Mouse (Mus musculus) limb, embryonic 11.5 days (tissue): ENCODE data around the gene Mettl27. TPM values are rescaled to one million over a fixed set of nuclear protein-coding genes. Genes with fewer than 3 reads are reported as not detected.
"Not testable (repeated sequence)": the region's sequence is repeated elsewhere in the genome, so short reads cannot be mapped to it uniquely, and the experiment has no call there.

Experiments used
- ATAC-seq: fragments of 200-750 bp; cut with Nextera tagmentation; 2 replicates; pipeline ENCODE4 v1.8.0; 2017; ENCODE audit warnings: low read depth; ENCODE audit not compliant: insufficient number of reproducible peaks, low FRiP score, low TSS enrichment
- DNase-seq: peaks from one replicate; pipeline ENCODE4 v3.0.0-alpha.2; 2015; ENCODE audit warnings: low spot score
- H3K27ac ChIP-seq: fragments of 300-500 bp; sonication (generic); replicated peaks from 2 replicates; pipeline ENCODE4 v1.5.1; 2014; ENCODE audit warnings: low read depth, mild to moderate bottlenecking, low read length
- H3K27me3 ChIP-seq: fragments of 300-500 bp; sonication (generic); 2 replicates; pipeline ENCODE4 v1.6.1; 2014; ENCODE audit warnings: mild to moderate bottlenecking, low read length, mixed read lengths; ENCODE audit not compliant: control insufficient read depth, insufficient read depth
- H3K36me3 ChIP-seq: fragments of 300-500 bp; sonication (generic); 2 replicates; pipeline ENCODE4 v1.6.1; 2014; ENCODE audit warnings: mild to moderate bottlenecking, low read length, moderate library complexity, mixed read lengths; ENCODE audit not compliant: control insufficient read depth, insufficient read depth
- H3K4me1 ChIP-seq: fragments of 300-500 bp; sonication (generic); 2 replicates; pipeline ENCODE4 v1.6.1; 2014; ENCODE audit warnings: low read length, mixed read lengths; ENCODE audit not compliant: control insufficient read depth, insufficient read depth
- H3K4me2 ChIP-seq: fragments of 300-500 bp; sonication (generic); 2 replicates; pipeline ENCODE4 v1.6.1; 2014; ENCODE audit warnings: low read depth, mild to moderate bottlenecking, moderate library complexity; ENCODE audit not compliant: severe bottlenecking
- H3K4me3 ChIP-seq: fragments of 300-500 bp; sonication (generic); 2 replicates; pipeline ENCODE4 v1.5.1; 2014; ENCODE audit warnings: low read depth, low read length
- H3K9ac ChIP-seq: fragments of 300-500 bp; sonication (generic); 2 replicates; pipeline ENCODE4 v1.6.1; 2014; ENCODE audit warnings: mild to moderate bottlenecking, low read length
- H3K9me3 ChIP-seq: fragments of 300-500 bp; sonication (generic); 2 replicates; pipeline ENCODE4 v1.6.1; 2016; ENCODE audit warnings: low read length; ENCODE audit not compliant: control insufficient read depth
- WGBS: fragments of 180-500 bp; shearing (Covaris S2); extraction: QIAGEN DNeasy Blood & Tissue Kit; methylation state at CpG from one replicate; pipeline ENCODE4 v1.1.7; 2014; 5-methylcytosine and 5-hydroxymethylcytosine counted together
- polyA plus RNA-seq: library from polyadenylated mRNA; unstranded; fragments of >200 nt; fragmentation: Nextera tagmentation; extraction: Ambion mirVana; gene quantifications from 2 replicates; pipeline ENCODE4 v1.2.1, GENCODE M21; 2014

The Mettl27 gene
- polyA plus RNA-seq, 1 experiment from 2014 or later, result 17.2 TPM

- 20% methylated on average over 19 of the region's 19 CpGs for WGBS
- no peaks in the 10 kb centered on the region for H3K36me3 ChIP-seq
- peaks cover 16% of the 10 kb centered on the region for H3K27me3 ChIP-seq
- no peak overlapping the region for H3K27ac ChIP-seq
- no peak for ATAC-seq
- no peaks in the 10 kb centered on the region for H3K9me3 ChIP-seq
- H3K9ac ChIP-seq, result peak overlapping the region; percentile 4; the same call in 1 of the 2 replicates
- no peak overlapping the region for H3K4me3 ChIP-seq
- peaks cover 11% of the 10 kb centered on the region for H3K4me1 ChIP-seq
- peak; percentile 44 for DNase-seq
- H3K4me2 ChIP-seq, result peak overlapping the region; percentile 4; the same call in 1 of the 2 replicates
Observed at GRCm38 (mm10) chr5:134951053-134951884, 19.1 kb downstream of the Mettl27 start.

DNA sequence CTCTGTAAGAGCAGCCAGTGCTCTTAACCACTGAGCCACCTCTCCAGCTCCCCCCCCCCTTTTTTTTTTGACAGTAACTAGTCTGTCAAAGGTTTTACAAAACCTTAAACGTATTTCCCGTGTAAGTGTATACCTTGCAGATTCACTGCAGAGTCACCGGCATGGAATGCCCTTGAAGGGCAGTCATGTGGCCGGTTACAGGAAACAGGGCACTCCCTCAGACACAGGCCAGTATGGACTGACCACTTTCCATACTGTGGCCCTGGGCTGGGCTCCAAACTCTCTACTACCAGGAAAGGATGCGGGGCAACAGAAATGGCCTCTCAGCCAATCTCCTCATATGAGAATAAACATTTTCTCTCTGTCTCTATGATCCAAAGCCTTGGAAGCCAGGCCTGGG is 23.3 kb downstream of the Mettl27 start:
- WGBS, result 81% methylated on average over 5 of the region's 5 CpGs
- no peak overlapping the region for H3K4me3 ChIP-seq
- H3K9ac ChIP-seq, result no peak overlapping the region
- H3K36me3 ChIP-seq, result no peaks in the 10 kb centered on the region
- H3K4me1 ChIP-seq, result peaks cover 11% of the 10 kb centered on the region
- no peak overlapping the region for H3K27ac ChIP-seq
- no peaks in the 10 kb centered on the region for H3K9me3 ChIP-seq
- DNase-seq (no peak), ATAC-seq (no peak)
- H3K27me3 ChIP-seq, result no peaks in the 10 kb centered on the region
- no peak overlapping the region for H3K4me2 ChIP-seq

DNA sequence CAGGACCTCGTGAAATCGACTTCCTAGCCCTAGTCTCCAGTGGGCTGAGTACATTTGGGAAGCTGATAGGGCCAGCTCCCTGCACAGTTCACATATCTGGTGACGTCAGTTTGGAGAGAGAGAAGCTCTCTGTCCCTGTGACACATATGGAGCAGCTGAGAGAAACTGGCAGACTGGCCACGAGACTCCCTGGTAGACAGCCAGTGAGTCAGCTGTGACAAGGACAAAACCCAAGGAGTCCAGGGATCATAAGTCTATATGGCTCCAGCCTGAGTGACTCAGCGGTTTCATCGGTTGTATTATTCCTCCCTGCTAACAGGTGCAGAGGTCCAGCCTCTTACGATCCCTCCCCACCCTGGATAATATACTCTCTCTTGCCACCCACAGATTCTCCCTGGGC is 26.9 kb downstream of the Mettl27 start:
- 77% methylated on average over 7 of the region's 7 CpGs for WGBS
- DNase-seq (no peak), ATAC-seq (no peak)
- Histone ChIP-seq H3K27me3 (no peaks in the 10 kb centered on the region), H3K9me3 (no peaks in the 10 kb centered on the region), H3K4me3 (no peak overlapping the region), H3K9ac (no peak overlapping the region), H3K27ac (no peak overlapping the region), H3K4me1 (no peaks in the 10 kb centered on the region), H3K4me2 (no peak overlapping the region), H3K36me3 (no peaks in the 10 kb centered on the region)

DNA sequence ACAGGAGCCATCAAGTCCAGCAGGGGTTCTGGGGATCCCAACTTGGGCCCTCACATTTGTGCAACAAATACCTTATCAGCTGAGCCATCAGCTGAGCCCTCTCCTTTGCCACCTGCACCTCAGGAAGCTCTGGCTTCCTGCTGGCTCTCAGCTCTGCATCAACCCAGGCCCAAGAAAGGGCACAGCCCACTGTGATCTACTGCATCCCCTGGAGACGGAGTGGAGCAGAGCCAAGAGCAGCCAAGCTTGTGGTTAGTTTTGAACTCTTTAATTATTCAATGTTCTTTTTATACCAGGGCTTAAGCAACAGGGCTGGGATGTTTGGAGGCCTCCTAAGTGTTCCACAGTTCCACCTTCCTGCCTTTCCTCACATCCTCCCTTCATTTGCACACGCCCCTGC is 28.3 kb downstream of the Mettl27 start:
- Histone ChIP-seq H3K4me2 (no peak overlapping the region), H3K27me3 (no peaks in the 10 kb centered on the region), H3K4me3 (no peak overlapping the region), H3K4me1 (no peaks in the 10 kb centered on the region), H3K27ac (no peak overlapping the region), H3K9ac (no peak overlapping the region), H3K9me3 (no peaks in the 10 kb centered on the region), H3K36me3 (no peaks in the 10 kb centered on the region)
- DNase-seq, result no peak
- WGBS, result 69% methylated on average over 2 of the region's 2 CpGs
- no peak for ATAC-seq

- ATAC-seq (no peak), DNase-seq (no peak)
- no peak overlapping the region for H3K27ac ChIP-seq
- WGBS, result 91% methylated on average over 2 of the region's 2 CpGs
- H3K9ac ChIP-seq, result no peak overlapping the region
- H3K27me3 ChIP-seq, result no peaks in the 10 kb centered on the region
- H3K4me1 ChIP-seq, result peaks cover 3% of the 10 kb centered on the region; the same call in 1 of the 2 replicates
- no peaks in the 10 kb centered on the region for H3K9me3 ChIP-seq
- H3K4me2 ChIP-seq, result no peak overlapping the region
- H3K36me3 ChIP-seq, result no peaks in the 10 kb centered on the region
- H3K4me3 ChIP-seq, result no peak overlapping the region
Observed at GRCm38 (mm10) chr5:134961519-134961918, 29.4 kb downstream of the Mettl27 start.

DNA sequence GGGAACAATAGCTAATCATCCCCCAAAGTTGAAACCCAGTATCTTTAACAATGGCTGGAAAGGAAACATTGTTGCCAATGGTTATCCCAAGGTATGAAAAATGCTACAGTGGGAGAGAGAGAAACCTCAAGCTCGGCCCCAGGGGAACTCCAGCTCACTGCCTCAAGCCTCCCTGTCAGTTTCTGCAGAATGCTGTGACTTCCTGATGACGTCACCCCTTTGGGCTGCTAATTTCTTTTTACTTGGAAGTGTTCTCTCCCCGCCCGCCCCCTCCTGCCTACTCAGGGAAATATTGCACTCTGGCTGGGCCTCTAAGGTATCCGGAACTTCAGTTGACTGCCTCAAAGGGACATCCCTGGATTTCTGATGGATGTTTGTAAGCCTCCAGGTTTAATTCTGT is 31.4 kb downstream of the Mettl27 start:
- 35% methylated on average over 5 of the region's 5 CpGs for WGBS
- Histone ChIP-seq H3K4me1 (peaks cover 8% of the 10 kb centered on the region), H3K9ac (no peak overlapping the region), H3K4me3 (no peak overlapping the region), H3K27ac (no peak overlapping the region), H3K36me3 (no peaks in the 10 kb centered on the region), H3K27me3 (no peaks in the 10 kb centered on the region), H3K9me3 (no peaks in the 10 kb centered on the region), H3K4me2 (no peak overlapping the region)
- ATAC-seq (no peak), DNase-seq (no peak)

GRCm38 (mm10) chr5:134964655-134965054 is 32.5 kb downstream of the Mettl27 start:
- not testable (repeated sequence) for H3K9me3 ChIP-seq, DNase-seq, H3K36me3 ChIP-seq, H3K4me1 ChIP-seq, ATAC-seq, H3K9ac ChIP-seq, H3K4me2 ChIP-seq, H3K27me3 ChIP-seq, H3K4me3 ChIP-seq, H3K27ac ChIP-seq

- H3K36me3 ChIP-seq, result no peaks in the 10 kb centered on the region
- H3K9me3 ChIP-seq, result no peaks in the 10 kb centered on the region
- H3K4me2 ChIP-seq, result peak overlapping the region; percentile 43
- H3K9ac ChIP-seq, result no peak overlapping the region
- H3K4me3 ChIP-seq, result no peak overlapping the region
- ATAC-seq, result no peak
- no peak overlapping the region for H3K27ac ChIP-seq
- peak; percentile 84 for DNase-seq
- peaks cover 8% of the 10 kb centered on the region for H3K4me1 ChIP-seq
- 7% methylated on average over 10 of the region's 10 CpGs for WGBS
- no peaks in the 10 kb centered on the region for H3K27me3 ChIP-seq
Observed at GRCm38 (mm10) chr5:134965473-134965851, 33.3 kb downstream of the Mettl27 start.
